7 mouse cellular contexts compared by ENCODE assay signal in the genomic region with DNA sequence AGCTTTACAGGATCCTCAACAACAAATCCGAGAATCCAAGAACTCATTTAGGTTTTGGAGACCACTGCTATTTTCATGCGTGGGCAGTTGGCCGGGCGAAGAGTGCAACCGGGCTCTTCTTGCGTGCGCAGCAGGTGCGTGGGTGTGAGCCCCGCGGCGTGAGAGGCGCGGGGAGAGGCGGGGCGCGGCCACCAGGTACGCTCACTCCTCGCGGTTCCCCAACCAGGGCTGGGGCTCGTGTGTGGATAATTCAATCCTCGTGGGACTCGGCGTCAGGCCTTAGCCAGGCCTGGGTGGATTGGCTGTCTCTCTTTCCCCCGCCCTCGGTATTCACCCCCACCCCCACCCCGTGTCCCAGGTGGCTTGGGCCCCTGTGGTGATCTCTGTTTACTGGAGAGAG. TPM values are rescaled to one million over a fixed set of nuclear protein-coding genes. Genes with fewer than 3 reads are reported as not detected.
A peak's percentile ranks its signal among the peaks of the same experiment; 100 is the strongest.
DNase-seq lines count a peak whose midpoint lies in the region; ATAC-seq lines count a peak whose summit lies in the region.

No protein-coding gene starts in this region.

- intact Hi-C loops in left cerebral cortex, postnatal 25 days (cut with DNase I): loop anchor here (1.0 to 5.0 kb wide), 4 partner anchors 139 to 281 kb away; a partner anchor contains a TSS
- intact Hi-C loops in left cerebral cortex, postnatal 4 days (cut with DNase I): loop anchor here (5.0 kb wide), 3 partner anchors 141 to 281 kb away; no protein-coding TSS in a partner anchor

- H3K4me1 ChIP-seq in hindbrain, embryonic 15.5 days (replicated peaks): peaks cover 32% of the 10 kb centered on the region
- peaks cover 31% of the 10 kb centered on the region for H3K4me1 ChIP-seq in midbrain, embryonic 12.5 days

- peak overlapping the region; percentile 42 for H3K4me3 ChIP-seq in hindbrain, embryonic 15.5 days
- peak overlapping the region; percentile 33 for H3K4me3 ChIP-seq in midbrain, embryonic 12.5 days

- 8% methylated on average over 23 of the region's 26 CpGs for WGBS in hindbrain, embryonic 15.5 days
- WGBS in midbrain, embryonic 12.5 days: 6% methylated on average over 26 of the region's 26 CpGs

- H3K4me2 ChIP-seq in hindbrain, embryonic 15.5 days: peak overlapping the region; percentile 84
- H3K4me2 ChIP-seq in midbrain, embryonic 12.5 days (replicated peaks): peak overlapping the region; percentile 59

- DNase-seq in left cerebral cortex, postnatal 25 days (ENCODE audit: low spot score in 2 of 2): peak; percentile 56 to 58
- DNase-seq in left cerebral cortex, postnatal 4 days: no peak
- DNase-seq in cerebellum, postnatal 14 days: peak; percentile 78 to 79
- DNase-seq in embryo, embryonic 11 days: no peak

- no peak overlapping the region for H3K27ac ChIP-seq in hindbrain, embryonic 15.5 days (replicated peaks)
- no peak overlapping the region for H3K27ac ChIP-seq in midbrain, embryonic 12.5 days (replicated peaks)

- peak overlapping the region; percentile 44 for H3K9ac ChIP-seq in hindbrain, embryonic 15.5 days
- H3K9ac ChIP-seq in midbrain, embryonic 12.5 days (replicated peaks): peak overlapping the region; percentile 25; the same call in 1 of the 2 replicates

- H3K36me3 ChIP-seq in hindbrain, embryonic 15.5 days: peaks cover 6% of the 10 kb centered on the region; the same call in 1 of the 2 replicates
- peaks cover 16% of the 10 kb centered on the region for H3K36me3 ChIP-seq in midbrain, embryonic 12.5 days

- no peaks in the 10 kb centered on the region for H3K9me3 ChIP-seq in hindbrain, embryonic 15.5 days
- no peaks in the 10 kb centered on the region for H3K9me3 ChIP-seq in midbrain, embryonic 12.5 days

- ATAC-seq in hindbrain, embryonic 15.5 days (ENCODE audit: low FRiP score, low read depth): peak; percentile 17; the same call in 1 of the 2 replicates
- ATAC-seq in midbrain, embryonic 12.5 days (ENCODE audit: low FRiP score, low read depth): no peak; the same call in 1 of the 2 replicates
- ATAC-seq in erythroblast, adult 5-6 weeks (replicated peaks; ENCODE audit: low FRiP score, poor library complexity, severe bottlenecking): no peak

- H3K27me3 ChIP-seq in hindbrain, embryonic 15.5 days: peaks cover 39% of the 10 kb centered on the region
- peaks cover 73% of the 10 kb centered on the region for H3K27me3 ChIP-seq in midbrain, embryonic 12.5 days

RNA-seq across cellular contexts. Expression of a gene that starts 1.2 kb away (rescaled TPM):
- total RNA-seq in left cerebral cortex, postnatal 25 days (2021): 10 to 100 TPM; 23.9 to 27.1 TPM
- 10 to 100 TPM; 16.8 to 26.8 TPM for total RNA-seq in left cerebral cortex, postnatal 4 days (2021)
- polyA plus RNA-seq in hindbrain, embryonic 15.5 days (2015; fragmentation: Nextera tagmentation; extraction: Ambion mirVana): 7.6 and 8.1 TPM in 2 replicates
- polyA plus RNA-seq in midbrain, embryonic 12.5 days (2016; fragmentation: Nextera tagmentation; extraction: Ambion mirVana): 1.9 and 2.8 TPM in 2 replicates
- total RNA-seq in erythroblast, adult 5-6 weeks (2015; ENCODE audit: low replicate concordance): not detected in 2 replicates
- total RNA-seq in erythroblast, adult 5-6 weeks (2017; ENCODE audit: low replicate concordance): not detected in 2 replicates

RNA-seq across cellular contexts. Expression of a gene that starts 7.1 kb away (rescaled TPM):
- total RNA-seq in left cerebral cortex, postnatal 25 days (2021): 1 to 10 TPM; 7.0 to 8.3 TPM
- 10 to 100 TPM; 14.8 to 15.2 TPM for total RNA-seq in left cerebral cortex, postnatal 4 days (2021)
- 14.3 and 16.5 TPM in 2 replicates for polyA plus RNA-seq in hindbrain, embryonic 15.5 days (2015; fragmentation: Nextera tagmentation; extraction: Ambion mirVana)
- 19.0 and 19.5 TPM in 2 replicates for polyA plus RNA-seq in midbrain, embryonic 12.5 days (2016; fragmentation: Nextera tagmentation; extraction: Ambion mirVana)
- 2.5 and 8.1 TPM in 2 replicates for total RNA-seq in erythroblast, adult 5-6 weeks (2015; ENCODE audit: low replicate concordance)
- total RNA-seq in erythroblast, adult 5-6 weeks (2017; ENCODE audit: low replicate concordance): 5.1 and 8.2 TPM in 2 replicates

RNA-seq across cellular contexts. Expression of a gene that starts 15.9 kb away (rescaled TPM):
- 1 to 10 TPM; 1.7 to 2.2 TPM for total RNA-seq in left cerebral cortex, postnatal 25 days (2021)
- total RNA-seq in left cerebral cortex, postnatal 4 days (2021): 1 to 10 TPM; 9.1 to 9.3 TPM
- polyA plus RNA-seq in hindbrain, embryonic 15.5 days (2015; fragmentation: Nextera tagmentation; extraction: Ambion mirVana): 5.5 and 5.6 TPM in 2 replicates
- polyA plus RNA-seq in midbrain, embryonic 12.5 days (2016; fragmentation: Nextera tagmentation; extraction: Ambion mirVana): 5.2 and 5.4 TPM in 2 replicates
- total RNA-seq in erythroblast, adult 5-6 weeks (2015; ENCODE audit: low replicate concordance): not detected in 2 replicates
- 0.56 and 0.68 TPM in 2 replicates for total RNA-seq in erythroblast, adult 5-6 weeks (2017; ENCODE audit: low replicate concordance)

RNA-seq across cellular contexts. Expression of a gene that starts 24.0 kb away (rescaled TPM):
- 10 to 100 TPM; 45.9 to 47.1 TPM for total RNA-seq in left cerebral cortex, postnatal 25 days (2021)
- total RNA-seq in left cerebral cortex, postnatal 4 days (2021): 10 to 100 TPM; 64.2 to 73.1 TPM
- 168 and 175 TPM in 2 replicates for polyA plus RNA-seq in hindbrain, embryonic 15.5 days (2015; fragmentation: Nextera tagmentation; extraction: Ambion mirVana)
- polyA plus RNA-seq in midbrain, embryonic 12.5 days (2016; fragmentation: Nextera tagmentation; extraction: Ambion mirVana): 210 and 213 TPM in 2 replicates
- total RNA-seq in erythroblast, adult 5-6 weeks (2015; ENCODE audit: low replicate concordance): 16.5 and 20.3 TPM in 2 replicates
- 3.8 and 7.8 TPM in 2 replicates for total RNA-seq in erythroblast, adult 5-6 weeks (2017; ENCODE audit: low replicate concordance)

RNA-seq across cellular contexts. Expression of a gene that starts 25.9 kb away (rescaled TPM):
- 1 to 10 TPM; 5.2 to 6.0 TPM for total RNA-seq in left cerebral cortex, postnatal 25 days (2021)
- total RNA-seq in left cerebral cortex, postnatal 4 days (2021): 1 to 10 TPM; 8.5 to 8.6 TPM
- 13.7 TPM in 2 replicates for polyA plus RNA-seq in hindbrain, embryonic 15.5 days (2015; fragmentation: Nextera tagmentation; extraction: Ambion mirVana)
- polyA plus RNA-seq in midbrain, embryonic 12.5 days (2016; fragmentation: Nextera tagmentation; extraction: Ambion mirVana): 10.5 and 12.4 TPM in 2 replicates
- 2.3 TPM in 1 of 2 replicates, not detected in the other for total RNA-seq in erythroblast, adult 5-6 weeks (2015; ENCODE audit: low replicate concordance)
- total RNA-seq in erythroblast, adult 5-6 weeks (2017; ENCODE audit: low replicate concordance): not detected in 2 replicates

Comparison
In these comparisons a context has a peak if more than half of its experiments do, and no peak if none do; other contexts are left out.
1. DNase-seq: peak in left cerebral cortex, postnatal 25 days (2 of 2) and cerebellum, postnatal 14 days (2 of 2); none in left cerebral cortex, postnatal 4 days (single experiment) and embryo, embryonic 11 days (single experiment).
2. RNA of a gene that starts 1.2 kb away (total RNA-seq): 23.9 to 27.1 TPM in left cerebral cortex, postnatal 25 days and 16.8 to 26.8 TPM in left cerebral cortex, postnatal 4 days; not detected in erythroblast, adult 5-6 weeks; every median in the first group is over 10 times any median in the second.